Mouse (Mus musculus): ENCODE data around the gene A730009L09Rik. TPM values are rescaled to one million over a fixed set of nuclear protein-coding genes. Genes with fewer than 3 reads are reported as not detected.

A730009L09Rik gene
- not detected in 2 replicates for polyA plus RNA-seq (2012; ENCODE audit: insufficient read depth, insufficient read length, low replicate concordance, missing spikeins)

DNA sequence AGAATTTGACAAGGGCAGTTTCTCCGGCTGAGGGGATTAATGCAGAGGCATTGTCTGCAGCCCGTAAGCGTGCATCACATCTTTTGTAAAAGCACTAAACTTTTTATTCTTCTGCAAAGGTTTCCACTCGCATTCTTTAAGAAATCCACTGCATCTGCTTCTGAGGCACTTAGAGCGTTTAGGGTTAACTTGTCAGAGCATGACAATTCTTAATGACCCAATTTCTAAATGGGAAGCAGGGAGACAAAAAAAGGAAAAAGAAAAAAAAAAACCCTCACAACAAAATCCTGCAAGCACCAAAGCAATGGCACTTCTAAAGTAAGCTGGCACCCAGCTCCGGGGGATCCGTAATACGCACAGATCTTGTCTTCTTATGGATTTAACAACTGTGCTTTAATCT lies at the start of gene A730009L09Rik:
TSS of gene A730009L09Rik (plus strand) at position 301 of the 400 bp plus-strand sequence.
- TF ChIP-seq POLR2A (IDR thresholded peaks at IDR 0.05; ENCODE audit: insufficient read depth, low read depth, low read length) (no peak), CTCF (IDR thresholded peaks at IDR 0.05; ENCODE audit: insufficient read depth, low read depth, low read length) (no peak)
- 47% methylated on average over 8 of the region's 8 CpGs for WGBS
- H3K27ac ChIP-seq (ENCODE audit: insufficient read depth, low read depth, low read length) = no peak within 1 kb of the TSS
- no peak within 1 kb of the TSS for H3K4me3 ChIP-seq (ENCODE audit: insufficient read depth, low read depth, low read length)
- H3K4me1 ChIP-seq (ENCODE audit: control insufficient read depth, insufficient read depth, low read length) = no peaks in the 10 kb centered on the region

DNA sequence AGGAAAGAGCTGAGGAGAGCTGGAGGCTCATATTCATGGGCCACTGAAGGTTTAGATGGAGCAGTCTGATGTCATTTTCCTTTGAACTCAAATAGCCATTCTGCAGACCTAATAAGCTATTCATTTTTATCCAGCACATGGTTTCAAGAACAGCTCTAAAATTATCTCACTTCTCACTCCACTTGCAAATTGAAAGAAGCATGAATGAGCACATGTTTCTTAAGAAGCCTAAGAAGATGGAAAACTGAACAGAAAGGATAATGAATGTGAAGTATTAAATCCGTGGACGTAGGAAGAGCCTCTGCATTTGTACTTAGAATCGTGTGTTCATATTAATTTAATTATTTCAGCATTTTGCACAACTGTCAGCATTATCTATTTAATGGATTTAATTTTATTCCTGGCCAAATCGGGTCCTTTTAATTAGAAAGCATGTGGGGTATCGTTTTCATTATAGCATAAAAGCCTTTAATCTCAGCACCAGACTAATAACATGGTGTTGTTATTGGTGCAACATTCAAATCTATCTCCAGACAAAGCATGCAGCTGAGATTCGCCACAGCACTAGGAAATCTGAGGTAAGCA lies 49.2 kb upstream of the A730009L09Rik start:
- Histone ChIP-seq H3K4me1 (ENCODE audit: control insufficient read depth, insufficient read depth, low read length) (no peaks in the 10 kb centered on the region), H3K4me3 (ENCODE audit: insufficient read depth, low read depth, low read length) (no peak overlapping the region), H3K27ac (ENCODE audit: insufficient read depth, low read depth, low read length) (no peak overlapping the region)
- WGBS = 33% methylated on average over 6 of the region's 6 CpGs
- TF ChIP-seq CTCF (IDR thresholded peaks at IDR 0.05; ENCODE audit: insufficient read depth, low read depth, low read length) (no peak), POLR2A (IDR thresholded peaks at IDR 0.05; ENCODE audit: insufficient read depth, low read depth, low read length) (no peak)

DNA sequence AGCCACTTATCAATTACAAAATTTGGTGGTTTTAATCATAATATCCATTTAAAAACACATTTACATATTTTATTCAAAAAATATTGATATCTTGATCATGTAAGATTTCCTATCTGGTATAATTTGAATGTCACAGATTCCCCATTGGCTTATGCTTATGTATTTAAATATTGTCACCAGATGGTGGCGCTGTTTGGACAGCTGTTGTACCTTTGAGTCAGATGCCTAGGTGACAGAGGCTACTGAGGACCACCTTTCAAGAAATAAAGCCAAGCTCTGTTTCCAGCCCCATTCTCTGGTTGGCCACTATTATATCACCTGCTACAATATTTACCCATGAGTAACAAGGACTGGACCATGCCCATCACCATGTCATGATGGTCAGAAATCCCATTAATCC lies 46.0 kb upstream of the A730009L09Rik start:
- Histone ChIP-seq H3K27ac (ENCODE audit: insufficient read depth, low read depth, low read length) (no peak overlapping the region), H3K4me1 (ENCODE audit: control insufficient read depth, insufficient read depth, low read length) (no peaks in the 10 kb centered on the region), H3K4me3 (ENCODE audit: insufficient read depth, low read depth, low read length) (no peak overlapping the region)
- no peak for TF ChIP-seq POLR2A (IDR thresholded peaks at IDR 0.05; ENCODE audit: insufficient read depth, low read depth, low read length)
- TF ChIP-seq CTCF (IDR thresholded peaks at IDR 0.05; ENCODE audit: insufficient read depth, low read depth, low read length) = no peak
- WGBS = 18% methylated on average over 1 of the region's 1 CpGs

DNA sequence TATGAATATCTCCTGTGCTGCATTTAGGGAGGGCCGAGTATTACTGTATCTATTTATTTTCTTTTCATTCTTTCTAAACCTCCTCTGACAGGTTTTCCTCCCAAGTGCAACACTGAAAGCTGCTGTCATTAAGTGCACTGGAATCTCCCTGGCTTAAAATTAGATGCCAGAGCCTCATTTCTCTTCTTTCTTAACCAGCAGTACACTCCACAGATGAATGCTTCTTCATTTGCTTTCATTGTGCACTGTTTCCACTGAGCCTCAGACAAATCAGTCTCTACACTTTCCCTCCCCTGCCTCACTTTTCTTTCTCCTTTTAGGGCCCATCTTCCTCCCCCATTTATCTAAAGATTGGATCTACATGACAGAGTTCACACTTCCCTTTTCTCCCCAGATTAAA lies 44.9 kb upstream of the A730009L09Rik start:
- WGBS = 54% methylated on average over 1 of the region's 1 CpGs
- Histone ChIP-seq H3K27ac (ENCODE audit: insufficient read depth, low read depth, low read length) (no peak overlapping the region), H3K4me1 (ENCODE audit: control insufficient read depth, insufficient read depth, low read length) (no peaks in the 10 kb centered on the region), H3K4me3 (ENCODE audit: insufficient read depth, low read depth, low read length) (no peak overlapping the region)
- TF ChIP-seq POLR2A (IDR thresholded peaks at IDR 0.05; ENCODE audit: insufficient read depth, low read depth, low read length) (no peak), CTCF (IDR thresholded peaks at IDR 0.05; ENCODE audit: insufficient read depth, low read depth, low read length) (no peak)

DNA sequence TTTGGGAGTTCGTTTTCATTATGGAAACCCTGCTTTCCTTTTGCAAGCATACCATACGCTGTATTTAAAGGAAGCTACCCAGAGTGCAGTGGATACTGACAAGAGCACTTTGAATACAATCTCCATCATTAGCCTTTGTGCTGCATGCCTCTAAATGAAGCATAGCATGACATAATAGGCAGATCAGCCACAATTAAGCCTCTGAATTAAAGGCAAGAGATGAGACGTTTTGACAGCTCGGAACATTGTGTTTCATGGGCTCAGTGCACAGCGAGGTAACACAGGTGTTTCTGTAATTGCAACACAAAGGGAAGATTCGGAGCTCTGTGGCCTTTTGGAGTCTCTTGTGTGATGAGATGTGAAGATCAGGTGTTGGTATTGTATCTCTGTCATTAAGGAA lies 41.5 kb upstream of the A730009L09Rik start:
- Histone ChIP-seq H3K4me1 (ENCODE audit: control insufficient read depth, insufficient read depth, low read length) (no peaks in the 10 kb centered on the region), H3K4me3 (ENCODE audit: insufficient read depth, low read depth, low read length) (no peak overlapping the region), H3K27ac (ENCODE audit: insufficient read depth, low read depth, low read length) (no peak overlapping the region)
- 82% methylated on average over 6 of the region's 6 CpGs for WGBS
- TF ChIP-seq CTCF (IDR thresholded peaks at IDR 0.05; ENCODE audit: insufficient read depth, low read depth, low read length) = no peak
- no peak for TF ChIP-seq POLR2A (IDR thresholded peaks at IDR 0.05; ENCODE audit: insufficient read depth, low read depth, low read length)

DNA sequence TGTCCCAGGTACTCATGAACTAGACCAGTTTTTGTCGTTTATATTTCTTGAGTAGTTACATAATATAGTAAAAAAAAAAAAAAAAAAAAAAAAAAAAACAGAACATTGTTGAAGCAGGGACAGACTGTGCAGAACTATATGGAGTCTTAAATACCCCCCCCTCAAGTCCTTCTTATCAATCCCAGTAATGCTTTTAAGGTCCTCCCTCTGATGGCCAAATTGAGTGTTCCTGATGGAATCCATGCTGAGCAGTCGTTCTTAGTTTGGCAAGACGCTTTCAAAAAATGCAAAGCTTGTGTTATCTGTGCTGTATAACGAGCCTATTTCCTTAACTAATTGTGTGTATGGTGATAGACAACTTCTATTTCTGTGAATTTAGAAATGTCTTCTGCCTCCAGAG lies 40.2 kb upstream of the A730009L09Rik start:
- Histone ChIP-seq H3K4me3 (ENCODE audit: insufficient read depth, low read depth, low read length) (no peak overlapping the region), H3K27ac (ENCODE audit: insufficient read depth, low read depth, low read length) (no peak overlapping the region), H3K4me1 (ENCODE audit: control insufficient read depth, insufficient read depth, low read length) (no peaks in the 10 kb centered on the region)
- TF ChIP-seq POLR2A (IDR thresholded peaks at IDR 0.05; ENCODE audit: insufficient read depth, low read depth, low read length) = no peak
- TF ChIP-seq CTCF (IDR thresholded peaks at IDR 0.05; ENCODE audit: insufficient read depth, low read depth, low read length) = no peak
- WGBS = 75% methylated on average over 4 of the region's 4 CpGs

DNA sequence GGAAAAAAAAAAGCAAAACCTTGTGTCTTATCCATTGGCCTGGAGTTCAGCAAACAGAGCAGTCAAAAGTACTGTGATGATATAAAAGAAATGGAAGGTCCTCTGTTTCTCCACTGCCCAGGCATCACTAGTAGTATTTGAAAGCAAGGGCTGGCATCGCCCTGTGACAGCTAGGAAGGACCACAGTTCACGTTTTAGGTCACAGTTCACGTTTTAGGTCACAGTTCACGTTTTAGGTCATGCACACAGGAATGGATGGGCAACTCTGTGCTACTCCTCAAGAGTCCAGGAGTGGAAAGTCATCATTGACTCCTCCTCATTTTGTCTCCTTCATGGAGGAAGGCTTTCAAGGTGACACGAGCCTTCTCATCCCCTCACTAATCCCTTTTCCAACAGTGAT lies 38.0 kb upstream of the A730009L09Rik start:
- Histone ChIP-seq H3K27ac (ENCODE audit: insufficient read depth, low read depth, low read length) (no peak overlapping the region), H3K4me3 (ENCODE audit: insufficient read depth, low read depth, low read length) (no peak overlapping the region), H3K4me1 (ENCODE audit: control insufficient read depth, insufficient read depth, low read length) (no peaks in the 10 kb centered on the region)
- 86% methylated on average over 5 of the region's 5 CpGs for WGBS
- TF ChIP-seq CTCF (IDR thresholded peaks at IDR 0.05; ENCODE audit: insufficient read depth, low read depth, low read length) (no peak), POLR2A (IDR thresholded peaks at IDR 0.05; ENCODE audit: insufficient read depth, low read depth, low read length) (no peak)

DNA sequence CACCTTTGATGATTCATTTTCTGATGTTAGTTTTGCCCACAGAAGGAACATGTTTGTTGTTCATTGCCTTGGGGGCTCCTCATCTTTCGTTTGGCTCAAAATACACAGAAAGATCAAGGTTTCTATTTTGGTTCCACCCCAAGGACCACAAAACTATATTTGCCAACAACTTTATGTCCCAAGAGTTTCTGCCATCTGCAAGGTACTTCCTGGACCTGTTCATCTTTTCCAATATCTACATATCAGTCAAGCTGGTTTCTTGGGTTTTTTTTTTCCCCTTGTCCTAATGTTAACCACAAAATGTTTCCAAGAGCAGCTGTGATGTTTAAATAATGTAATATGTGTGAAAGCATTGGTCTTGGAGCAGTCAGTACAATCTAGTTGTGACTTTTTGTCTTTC lies 37.4 kb upstream of the A730009L09Rik start:
- TF ChIP-seq CTCF (IDR thresholded peaks at IDR 0.05; ENCODE audit: insufficient read depth, low read depth, low read length) (no peak), POLR2A (IDR thresholded peaks at IDR 0.05; ENCODE audit: insufficient read depth, low read depth, low read length) (no peak)
- WGBS = 87% methylated on average over 1 of the region's 1 CpGs
- no peak overlapping the region for H3K4me3 ChIP-seq (ENCODE audit: insufficient read depth, low read depth, low read length)
- H3K4me1 ChIP-seq (ENCODE audit: control insufficient read depth, insufficient read depth, low read length) = no peaks in the 10 kb centered on the region
- no peak overlapping the region for H3K27ac ChIP-seq (ENCODE audit: insufficient read depth, low read depth, low read length)

DNA sequence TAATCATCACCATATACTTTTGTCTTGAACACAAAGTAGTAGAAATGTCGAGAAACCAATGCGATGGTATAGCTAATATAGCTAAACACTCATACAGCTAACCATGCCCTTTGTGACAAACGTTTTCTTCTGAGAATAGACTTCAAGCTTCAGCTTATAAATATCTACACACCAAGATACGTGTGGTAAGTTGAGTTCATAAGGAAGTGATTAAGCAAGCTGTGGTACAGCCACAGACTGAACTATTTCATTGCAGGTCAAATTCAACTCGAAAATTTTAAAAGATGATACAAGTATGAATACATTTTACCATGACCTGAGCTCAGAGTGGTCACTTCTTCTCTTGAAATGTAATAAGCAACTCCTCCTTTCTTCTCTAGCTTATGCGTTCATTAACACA lies 37.0 kb upstream of the A730009L09Rik start:
- 86% methylated on average over 6 of the region's 6 CpGs for WGBS

More for the DNA sequence above, 37.0 kb upstream of the A730009L09Rik start:
- TF ChIP-seq POLR2A (IDR thresholded peaks at IDR 0.05; ENCODE audit: insufficient read depth, low read depth, low read length) = no peak
- TF ChIP-seq CTCF (IDR thresholded peaks at IDR 0.05; ENCODE audit: insufficient read depth, low read depth, low read length) = no peak
- Histone ChIP-seq H3K27ac (ENCODE audit: insufficient read depth, low read depth, low read length) (no peak overlapping the region), H3K4me3 (ENCODE audit: insufficient read depth, low read depth, low read length) (no peak overlapping the region), H3K4me1 (ENCODE audit: control insufficient read depth, insufficient read depth, low read length) (no peaks in the 10 kb centered on the region)
